Mouse (Mus musculus): ENCODE data around the gene Supt7l.
"Not testable (repeated sequence)": the region's sequence is repeated elsewhere in the genome, so short reads cannot be mapped to it uniquely, and the experiment has no call there.

Supt7l gene

DNA sequence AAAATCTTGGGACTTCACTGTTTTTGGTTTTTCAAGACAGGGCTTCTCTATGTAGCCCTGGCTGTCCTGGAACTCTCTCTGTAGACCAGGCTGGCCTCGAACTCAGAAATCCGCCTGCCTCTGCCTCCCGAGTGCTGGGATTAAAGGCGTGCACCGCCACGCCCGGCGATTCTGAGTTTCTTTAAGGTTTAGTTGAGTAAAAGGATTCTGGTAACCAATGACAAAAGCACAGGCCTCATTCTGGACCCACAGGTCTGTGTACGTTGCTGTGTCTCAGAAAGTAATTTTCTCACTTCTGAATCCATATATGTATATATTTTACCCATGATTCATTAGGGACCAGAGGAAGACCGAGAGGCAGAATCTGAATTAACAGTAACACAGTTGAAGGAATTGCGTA is at the start of gene Supt7l:
Supt7l (minus strand) TSS at position 101 of the 400 bp plus-strand sequence.
- not testable (repeated sequence) for TF ChIP-seq GATA4 (IDR thresholded peaks at IDR 0.05; ENCODE audit: insufficient replicate concordance, low read length)

DNA sequence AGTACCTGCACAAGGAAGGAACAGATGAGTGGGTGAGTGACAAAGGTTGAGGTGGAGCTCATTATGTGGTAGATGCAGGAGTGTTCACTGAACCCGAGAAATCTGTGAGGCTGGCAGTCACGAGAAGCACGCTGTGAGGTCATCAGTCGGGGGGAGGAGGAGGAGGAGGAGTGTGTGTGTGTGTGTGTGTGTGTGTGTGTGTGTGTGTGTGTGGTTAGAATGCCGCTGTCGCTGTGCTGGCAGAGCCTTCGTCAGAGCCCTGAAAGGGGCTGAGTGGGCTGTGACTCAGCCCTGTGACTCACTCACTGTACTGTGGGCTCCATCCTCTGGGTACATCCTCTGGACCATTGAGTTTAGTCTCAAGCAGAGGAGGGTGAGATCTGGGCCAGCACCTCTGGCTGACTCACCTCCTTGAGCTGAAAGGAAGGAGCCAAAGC is 49.0 kb upstream of the Supt7l start:
- TF ChIP-seq GATA4 (IDR thresholded peaks at IDR 0.05; ENCODE audit: insufficient replicate concordance, low read length): no peak

DNA sequence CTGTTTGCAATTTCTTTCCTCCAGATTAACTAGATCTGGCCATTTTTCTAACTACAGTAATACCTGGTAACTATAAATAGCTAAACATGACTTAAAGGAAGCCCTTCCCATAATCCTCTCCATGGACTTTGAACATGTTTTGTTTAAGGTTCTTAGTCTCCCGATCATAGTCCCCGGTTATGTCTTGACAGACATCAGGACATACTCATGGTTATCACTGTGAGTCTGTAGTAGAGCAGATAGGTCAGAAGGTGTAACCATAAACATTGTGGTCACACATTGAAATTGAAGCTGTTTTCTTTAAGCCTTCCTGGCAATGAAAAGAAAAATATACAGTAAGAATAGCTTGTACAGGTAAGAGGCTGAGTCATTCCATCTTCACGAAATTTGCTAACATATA is 46.1 kb upstream of the Supt7l start:
- no peak for TF ChIP-seq GATA4 (IDR thresholded peaks at IDR 0.05; ENCODE audit: insufficient replicate concordance, low read length)

GRCm38 (mm10) chr5:31571023-31571608 is 43.5 kb upstream of the Supt7l start:
- TF ChIP-seq GATA4 (IDR thresholded peaks at IDR 0.05; ENCODE audit: insufficient replicate concordance, low read length): no peak

GRCm38 (mm10) chr5:31567951-31568657 is 40.5 kb upstream of the Supt7l start:
- TF ChIP-seq GATA4 (IDR thresholded peaks at IDR 0.05; ENCODE audit: insufficient replicate concordance, low read length): no peak

GRCm38 (mm10) chr5:31566457-31566856 is 38.9 kb upstream of the Supt7l start:
- no peak for TF ChIP-seq GATA4 (IDR thresholded peaks at IDR 0.05; ENCODE audit: insufficient replicate concordance, low read length)

GRCm38 (mm10) chr5:31566026-31566425 is 38.4 kb upstream of the Supt7l start:
- no peak for TF ChIP-seq GATA4 (IDR thresholded peaks at IDR 0.05; ENCODE audit: insufficient replicate concordance, low read length)

DNA sequence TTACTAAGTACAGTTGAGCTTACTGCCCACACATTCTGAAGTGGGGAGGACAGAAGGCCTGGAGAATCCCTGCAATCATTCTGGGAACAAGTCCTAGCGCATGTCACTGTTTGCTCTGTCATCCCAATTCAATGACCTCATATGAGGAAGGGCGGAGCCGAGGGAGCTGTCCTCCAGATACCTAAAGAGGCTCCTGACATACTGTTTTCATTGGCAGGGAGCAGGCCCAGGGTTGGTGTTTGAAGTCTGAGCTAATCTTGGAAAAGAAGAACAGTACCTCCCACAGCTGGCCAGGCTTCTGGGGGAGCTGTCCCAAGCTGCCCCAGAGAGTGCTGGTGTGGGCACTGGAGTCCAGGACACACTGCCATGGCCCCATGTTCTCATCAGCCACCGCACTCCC is 37.4 kb upstream of the Supt7l start:
- TF ChIP-seq GATA4 (IDR thresholded peaks at IDR 0.05; ENCODE audit: insufficient replicate concordance, low read length): no peak

- TF ChIP-seq GATA4 (IDR thresholded peaks at IDR 0.05; ENCODE audit: insufficient replicate concordance, low read length): no peak
These were observed 36.3 kb upstream of the Supt7l start for GRCm38 (mm10) chr5:31563905-31564304.

DNA sequence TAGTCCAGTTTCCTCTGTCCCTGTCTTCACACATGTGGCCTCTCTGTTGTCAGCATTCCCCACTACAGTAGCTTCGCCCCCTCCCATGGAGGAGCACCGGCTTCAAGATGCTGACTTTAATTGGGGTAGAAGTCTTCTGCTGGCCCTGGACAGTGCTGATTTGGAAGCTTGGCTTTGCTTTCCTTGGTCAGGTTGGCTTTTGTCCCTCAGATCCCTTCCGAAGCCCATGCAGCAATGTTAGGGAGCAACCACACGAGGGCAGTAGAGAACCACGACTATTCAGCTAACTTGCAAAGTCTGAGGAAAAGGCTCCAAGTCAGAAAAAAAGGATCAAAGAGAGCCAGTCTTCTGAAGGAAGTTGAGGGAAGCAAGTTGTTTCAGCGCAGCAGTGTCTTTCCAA is 35.9 kb upstream of the Supt7l start:
- no peak for TF ChIP-seq GATA4 (IDR thresholded peaks at IDR 0.05; ENCODE audit: insufficient replicate concordance, low read length)

- TF ChIP-seq GATA4 (IDR thresholded peaks at IDR 0.05; ENCODE audit: insufficient replicate concordance, low read length): no peak
These were observed 34.5 kb upstream of the Supt7l start for GRCm38 (mm10) chr5:31562036-31562666.

DNA sequence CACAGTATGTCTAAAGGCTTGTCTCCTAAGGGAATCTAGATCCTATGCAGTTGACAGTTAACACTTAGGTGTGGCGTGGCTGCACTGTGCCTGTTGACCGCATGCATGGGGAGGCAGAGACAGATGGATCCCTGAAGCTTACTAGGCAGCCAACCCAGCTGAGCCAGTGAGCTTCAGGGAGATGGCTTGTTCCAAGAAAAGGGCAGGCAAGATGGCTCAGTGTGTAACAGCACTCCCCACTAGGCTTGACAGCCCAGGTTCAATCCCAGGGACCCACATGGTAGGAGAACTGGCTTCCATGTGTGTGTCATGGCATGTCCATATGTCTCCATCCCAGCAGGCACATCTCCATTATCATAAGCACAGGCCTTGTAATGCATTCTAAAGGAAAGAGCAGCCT is 32.7 kb upstream of the Supt7l start:
- TF ChIP-seq GATA4 (IDR thresholded peaks at IDR 0.05; ENCODE audit: insufficient replicate concordance, low read length): no peak

DNA sequence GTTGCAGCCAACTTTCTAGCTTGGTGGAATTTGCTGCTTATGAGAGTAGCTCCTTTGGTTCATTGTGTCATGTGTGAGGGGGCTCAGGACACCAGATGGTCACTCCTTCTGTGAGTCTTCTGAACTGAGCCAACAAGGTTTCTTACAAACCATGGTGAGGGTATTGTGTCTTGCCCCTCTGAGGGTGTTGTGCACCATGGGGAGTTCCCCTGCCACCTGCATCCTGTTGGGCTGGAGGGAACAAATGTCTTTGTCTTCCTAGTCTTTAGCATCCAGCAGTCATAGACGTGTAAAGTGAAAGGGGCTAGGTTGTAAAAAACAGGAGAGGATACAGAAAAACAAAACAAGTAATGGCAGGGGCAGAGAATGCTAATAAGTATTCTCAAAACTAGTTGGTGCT is 31.8 kb upstream of the Supt7l start:
- no peak for TF ChIP-seq GATA4 (IDR thresholded peaks at IDR 0.05; ENCODE audit: insufficient replicate concordance, low read length)

DNA sequence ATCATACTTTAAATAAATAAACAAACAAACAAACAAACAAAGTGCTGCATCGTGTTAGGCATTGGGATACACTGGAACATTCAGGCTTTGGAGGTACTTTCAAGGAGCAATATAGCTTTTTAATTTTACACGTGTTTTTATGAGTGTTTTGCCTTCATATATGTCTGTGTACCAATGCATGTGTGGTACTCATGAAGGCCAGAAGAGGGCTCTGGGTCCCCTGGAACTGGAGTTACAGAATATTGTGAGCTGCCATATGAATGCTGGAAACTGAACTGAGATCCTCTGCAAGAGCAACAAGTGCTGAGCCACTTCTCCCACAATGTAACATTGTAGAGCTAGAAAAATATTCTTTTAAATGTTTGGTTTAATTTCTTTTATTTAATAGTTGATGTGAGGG is 7.6 kb upstream of the Supt7l start:
- TF ChIP-seq GATA4 (IDR thresholded peaks at IDR 0.05; ENCODE audit: insufficient replicate concordance, low read length): no peak

DNA sequence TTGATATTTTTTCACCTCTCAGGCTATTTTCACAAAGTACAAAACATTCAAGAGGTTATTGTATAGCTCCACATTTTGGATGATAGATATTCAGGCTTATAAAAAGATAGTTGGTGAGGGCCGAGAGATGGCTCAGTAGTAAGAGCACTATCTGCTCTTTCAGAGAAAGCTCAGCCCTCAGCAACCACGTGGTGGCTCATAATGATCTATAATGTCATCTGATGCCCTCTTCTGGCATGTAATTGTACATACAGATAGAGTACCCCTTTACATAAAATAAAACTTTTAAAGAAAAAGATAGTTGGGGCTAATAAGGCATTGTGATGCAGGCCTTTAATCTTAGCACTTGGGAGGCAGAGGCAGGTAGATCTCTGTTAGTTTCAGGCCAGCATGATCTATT is 953 bp upstream of the Supt7l start:
- no peak for TF ChIP-seq GATA4 (IDR thresholded peaks at IDR 0.05; ENCODE audit: insufficient replicate concordance, low read length)

- TF ChIP-seq GATA4 (IDR thresholded peaks at IDR 0.05; ENCODE audit: insufficient replicate concordance, low read length): no peak
These were observed 408 bp downstream of the Supt7l start for GRCm38 (mm10) chr5:31527117-31527680.

Data from liver, adult (tissue).